Mouse (Mus musculus) T-cell, adult 2 months (primary cell): ENCODE data around the gene Ltf.

Experiments
- DNase-seq: peaks from one replicate; pipeline ENCODE4 v3.0.0; 2022; ENCODE audit warnings: low spot score

Gene Ltf

GRCm38 (mm10) chr9:111087960-111088359 lies 68.9 kb downstream of the Ltf start:
- DNase-seq, result no peak

- DNase-seq, result no peak
Observed at GRCm38 (mm10) chr9:111088886-111089285, 69.8 kb downstream of the Ltf start.
